Mouse (Mus musculus): ENCODE data around the gene Ech1. TPM values are rescaled to one million over a fixed set of nuclear protein-coding genes. Genes with fewer than 3 reads are reported as not detected.

The Ech1 gene
- 216 TPM for polyA plus RNA-seq (2017; shearing (Covaris generic))

DNA sequence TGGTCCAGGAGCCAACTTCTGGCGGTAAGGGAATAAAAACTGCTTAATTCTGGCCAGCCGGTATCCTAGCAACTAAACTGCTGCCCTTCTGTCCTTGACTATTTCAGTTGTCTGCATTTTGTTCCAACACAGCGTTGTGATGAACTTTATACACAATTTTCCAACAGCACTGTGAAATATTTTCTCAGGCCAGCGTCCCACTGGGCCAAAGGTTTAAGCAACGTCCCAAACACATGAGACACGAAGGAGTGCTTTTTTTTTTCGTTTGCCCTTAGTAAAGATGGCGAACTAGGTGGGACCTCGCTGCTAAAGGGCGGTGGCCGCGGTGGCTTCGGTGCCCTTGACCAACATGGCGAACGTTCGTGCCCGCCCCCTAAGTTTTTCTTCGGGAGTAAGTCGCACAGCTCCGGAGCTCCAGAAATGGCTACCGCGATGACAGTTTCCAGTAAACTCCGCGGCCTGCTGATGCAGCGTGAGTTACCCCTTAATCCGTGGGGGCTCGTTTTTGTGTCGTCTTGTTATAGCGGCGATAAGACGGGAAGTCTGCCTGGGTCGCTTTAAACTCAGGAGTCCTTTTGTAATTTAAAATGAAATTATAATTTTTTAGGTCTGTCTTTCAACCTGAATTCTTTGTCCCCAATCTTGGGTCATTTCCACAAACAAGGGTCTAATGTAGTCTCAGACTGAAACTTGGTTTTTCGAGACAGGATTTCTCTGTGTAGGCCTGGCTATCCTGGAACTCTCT lies at the start of gene Ech1:
Gene Ech1, plus strand, starts transcription at position 277 of the 745 bp plus-strand sequence.

DNA sequence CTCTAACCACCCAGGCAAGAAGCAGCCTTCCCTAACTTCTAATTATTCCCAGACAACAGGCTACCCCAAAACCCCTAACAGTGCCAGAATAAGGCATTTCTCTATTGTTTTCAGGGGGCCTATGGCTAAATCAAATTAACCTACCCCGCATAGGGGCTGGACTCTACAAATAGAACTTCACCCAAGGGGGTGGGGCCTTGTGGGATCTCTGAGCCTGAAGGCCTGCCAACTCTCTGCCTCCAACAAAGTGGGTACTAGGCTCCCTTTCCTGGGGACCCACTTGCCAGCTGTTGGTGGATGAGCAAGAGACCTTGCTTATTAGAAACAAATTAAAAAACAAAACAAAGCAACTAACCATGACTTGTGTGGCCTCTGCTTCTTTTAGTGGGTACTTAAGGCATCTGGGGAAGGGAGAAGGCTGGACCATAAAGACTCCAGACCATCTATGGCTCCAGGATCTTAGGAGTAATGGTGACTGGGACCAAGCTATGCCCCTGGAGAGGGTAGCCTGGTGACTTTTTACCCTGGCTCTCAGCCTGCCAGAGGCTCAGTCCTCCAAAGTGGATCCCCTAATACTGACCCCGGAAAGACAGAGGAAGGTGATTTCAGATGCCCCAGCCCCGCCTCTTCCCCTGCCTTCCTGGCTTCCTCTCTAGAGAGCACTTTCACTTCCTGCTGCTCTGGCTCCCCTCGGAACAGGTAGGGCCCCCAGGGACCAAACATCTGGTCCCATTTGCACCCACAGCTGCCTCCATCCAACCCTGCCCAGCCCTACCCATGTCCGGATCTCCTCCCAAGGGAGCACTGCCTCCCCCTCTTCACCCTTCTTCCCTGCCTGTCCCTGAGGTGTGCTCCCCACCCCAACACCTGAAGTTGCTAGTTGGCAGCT lies 36.5 kb upstream of the Ech1 start, which contains the start of gene Rinl:
Gene Rinl, plus strand, starts transcription at position 663 of the 889 bp plus-strand sequence.

DNA sequence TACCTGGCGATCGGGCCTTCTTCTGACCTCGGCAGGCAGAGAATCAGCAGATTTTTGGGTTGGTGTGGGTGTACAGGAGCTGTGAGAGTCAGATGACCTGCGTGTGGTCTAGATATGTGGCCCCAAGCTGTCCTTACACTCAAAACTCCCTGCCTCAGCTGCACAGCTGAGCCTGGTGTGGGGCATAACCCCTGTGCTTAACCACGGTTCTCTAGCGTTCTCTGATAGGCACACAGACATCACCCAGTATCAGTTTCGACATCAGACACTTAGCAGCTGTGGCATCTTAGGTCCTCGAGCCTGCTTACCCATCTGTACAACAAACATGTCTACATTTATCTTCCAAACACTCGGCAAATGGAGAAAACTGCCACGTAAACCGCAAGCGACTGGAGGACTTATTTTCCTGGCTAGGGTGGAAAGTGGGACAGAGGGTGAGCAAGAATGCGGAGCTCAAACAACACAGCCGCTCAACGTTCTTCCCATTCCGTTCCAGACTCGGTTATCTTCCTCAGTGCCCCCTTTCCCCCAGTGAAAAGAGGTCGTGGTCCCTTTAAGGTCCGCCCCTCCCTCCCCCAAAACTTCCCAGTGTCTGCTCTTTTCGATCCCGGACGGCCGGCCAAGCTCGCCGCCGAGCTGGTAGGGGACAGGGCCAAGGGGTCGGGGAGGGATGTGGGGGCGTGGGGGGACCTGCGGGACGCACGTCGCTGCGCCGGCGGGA lies 16.6 kb upstream of the Ech1 start, which contains the start of gene Hnrnpl:
Gene Hnrnpl, plus strand, starts transcription at position 321 of the 721 bp plus-strand sequence.

DNA sequence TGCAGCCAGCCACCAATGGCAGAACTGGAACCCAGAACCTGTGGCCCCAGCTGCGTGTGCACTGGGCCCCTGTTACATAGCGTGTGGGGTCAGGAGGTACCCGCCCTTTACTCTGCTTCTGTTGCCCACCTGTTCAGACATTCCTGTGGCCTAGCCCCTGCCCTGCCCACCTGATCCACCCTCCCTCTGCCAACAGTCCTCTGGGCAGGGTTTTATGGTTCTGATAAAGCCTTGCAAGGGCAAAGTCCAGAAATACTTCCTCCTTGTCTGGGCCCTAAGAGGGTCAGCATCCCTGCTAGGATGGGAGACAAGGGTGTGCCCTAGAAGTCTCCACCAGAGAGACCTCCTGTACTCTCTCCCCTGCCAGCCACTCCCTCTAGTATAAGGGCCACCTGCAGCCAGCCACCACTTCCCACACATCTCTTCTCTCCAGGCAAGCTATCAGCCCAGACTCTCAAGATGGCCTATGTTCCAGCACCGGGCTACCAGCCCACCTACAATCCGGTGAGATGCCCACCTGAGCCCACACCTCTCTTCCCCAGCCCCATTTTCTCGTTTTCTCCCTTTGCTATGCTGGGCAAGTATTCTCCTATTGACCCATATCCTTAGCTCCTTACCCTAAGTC lies 8.8 kb downstream of the Ech1 start, which contains the start of gene Lgals4:
Gene Lgals4, plus strand, starts transcription at position 132 of the 625 bp plus-strand sequence.

DNA sequence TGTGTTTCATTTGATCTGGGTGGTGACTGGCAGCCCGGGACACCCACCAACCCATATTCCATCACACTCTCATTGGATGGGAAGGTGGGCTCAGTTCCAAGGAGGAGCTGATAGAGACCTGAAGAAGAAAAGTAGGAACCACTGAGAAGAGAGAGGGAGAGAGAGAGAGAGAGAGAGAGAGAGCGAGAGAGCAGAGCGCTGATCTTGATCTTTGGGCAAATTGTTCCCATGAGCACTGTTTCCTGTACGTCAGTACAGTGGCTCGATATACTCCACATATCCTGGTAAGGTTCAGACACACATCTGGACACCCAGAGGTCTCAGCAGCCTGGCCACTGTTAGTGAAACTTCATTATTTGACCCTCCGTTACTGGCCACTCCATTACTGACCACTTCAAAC lies 38.5 kb downstream of the Ech1 start, which contains the start of gene Lgals7:
Gene Lgals7, plus strand, starts transcription at position 314 of the 400 bp plus-strand sequence.

DNA sequence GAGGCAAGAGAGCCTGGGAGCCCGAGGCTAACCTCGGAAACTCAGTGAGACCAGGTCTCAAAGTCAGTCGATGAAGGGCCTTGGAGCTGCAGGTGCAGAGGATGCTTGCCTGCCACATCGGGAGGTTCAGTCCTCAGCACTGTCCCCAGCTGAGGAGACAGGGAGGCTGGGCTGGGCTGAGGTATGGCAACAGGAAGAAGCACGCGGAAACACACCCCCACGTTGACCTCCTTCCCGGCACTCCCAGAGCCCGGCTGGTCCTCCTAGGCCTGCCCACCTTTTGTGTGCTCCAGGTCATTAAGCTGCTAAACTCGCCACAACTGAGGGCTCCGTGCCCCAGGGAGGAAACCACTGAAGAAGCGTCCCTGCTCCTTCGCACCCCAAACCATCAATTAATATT lies 56.2 kb downstream of the Ech1 start, which contains the start of gene Capn12:
Gene Capn12, plus strand, starts transcription at position 224 of the 400 bp plus-strand sequence.

Other genes with a start within 250 kb of the Ech1 start
- 4.4 TPM for gene Samd4b, start 227.1 kb upstream of the Ech1 start, polyA plus RNA-seq (2017; shearing (Covaris generic))
- 5.0 TPM for gene Pak4, start 227.0 kb upstream of the Ech1 start, polyA plus RNA-seq (2017; shearing (Covaris generic))
- not detected for gene Acp7, start 193.9 kb upstream of the Ech1 start, polyA plus RNA-seq (2017; shearing (Covaris generic))
- 3.8 TPM for gene Fbxo27, start 132.4 kb upstream of the Ech1 start, polyA plus RNA-seq (2017; shearing (Covaris generic))
- 8.0 TPM for gene Fbxo17, start 108.4 kb upstream of the Ech1 start, polyA plus RNA-seq (2017; shearing (Covaris generic))
- 101 TPM for gene Mrps12, start 83.4 kb upstream of the Ech1 start, polyA plus RNA-seq (2017; shearing (Covaris generic))
- gene Sars2, start 83.2 kb upstream of the Ech1 start, polyA plus RNA-seq (2017; shearing (Covaris generic)): 23.2 TPM
- not detected for gene Ccer2, start 69.0 kb upstream of the Ech1 start, polyA plus RNA-seq (2017; shearing (Covaris generic))
- gene Sirt2, start 58.5 kb upstream of the Ech1 start, polyA plus RNA-seq (2017; shearing (Covaris generic)): 88.8 TPM
- 131 TPM for gene Nfkbib, start 57.7 kb upstream of the Ech1 start, polyA plus RNA-seq (2017; shearing (Covaris generic))
- 254 TPM for gene Rinl, start 36.2 kb upstream of the Ech1 start, polyA plus RNA-seq (2017; shearing (Covaris generic))
- gene Hnrnpl, start 16.7 kb upstream of the Ech1 start, polyA plus RNA-seq (2017; shearing (Covaris generic)): 106 TPM
- 26.3 TPM for gene Lgals4, start 8.6 kb downstream of the Ech1 start, polyA plus RNA-seq (2017; shearing (Covaris generic))
- 2.8 TPM for gene Lgals7, start 38.6 kb downstream of the Ech1 start, polyA plus RNA-seq (2017; shearing (Covaris generic))
- 0.25 TPM for gene Capn12, start 56.2 kb downstream of the Ech1 start, polyA plus RNA-seq (2017; shearing (Covaris generic))
- gene Actn4, start 137.1 kb downstream of the Ech1 start, polyA plus RNA-seq (2017; shearing (Covaris generic)): 203 TPM
- gene Eif3k, start 156.6 kb downstream of the Ech1 start, polyA plus RNA-seq (2017; shearing (Covaris generic)): 453 TPM
- 90.6 TPM for gene Map4k1, start 156.8 kb downstream of the Ech1 start, polyA plus RNA-seq (2017; shearing (Covaris generic))

Data from CD4-positive, CD25-positive, alpha-beta regulatory T cell, adult 9 weeks (primary cell).